Mouse (Mus musculus): Measurements from ENCODE around the gene Tcf23. TPM values are rescaled to one million over a fixed set of nuclear protein-coding genes. Genes with fewer than 3 reads are reported as not detected.

The Tcf23 gene
- total and polyA plus RNA-seq, 3 experiments: not detected

GRCm38 (mm10) chr5:30954065-30954464, 14.4 kb upstream of the Tcf23 start:
- Histone ChIP-seq H3K4me2 (ENCODE audit: insufficient read depth, low read depth, poor library complexity, severe bottlenecking) (no peak overlapping the region), H3K27ac (ENCODE audit: insufficient read depth, low read depth) (no peak overlapping the region), H3K36me3 (replicated peaks in 1 of 2; ENCODE audit: control insufficient read depth in 1 of 2, insufficient read depth in 1 of 2, low read length in 1 of 2) (peaks cover 53 to 65% of the 10 kb centered on the region in 2 experiments), H3K4me1 (ENCODE audit: control insufficient read depth in 1 of 2, insufficient read depth in 2 of 2) (peaks cover 10 to 37% of the 10 kb centered on the region in 2 experiments), H3K9ac (ENCODE audit: insufficient read depth, low read depth) (no peak overlapping the region), H3K9me3 (replicated peaks; ENCODE audit: low read length) (peaks cover 5% of the 10 kb centered on the region), H3K4me3 (replicated peaks in 1 of 3; ENCODE audit: low read depth in 2 of 3, low read length in 2 of 3, poor library complexity in 1 of 3) (no peak overlapping the region), H3K79me2 (replicated peaks; ENCODE audit: control insufficient read depth, extremely low read depth, insufficient read depth, poor library complexity, severe bottlenecking) (peaks cover 11% of the 10 kb centered on the region), H3K27me3 (replicated peaks) (peaks cover 5% of the 10 kb centered on the region)
- TF ChIP-seq SMC3 (IDR thresholded peaks at IDR 0.05; ENCODE audit: low read depth, low read length) (no peak), CHD1 (IDR thresholded peaks at IDR 0.05; ENCODE audit: low read depth, low read length) (no peak)
- dilution Hi-C loops (cut with MboI; ENCODE audit: extremely low pct_ligation_motif_present, extremely low pct_unique_long_range_greater_than_20kb, low sequenced_read_pairs): no loop called here
- DNase-seq (ENCODE audit: extremely low read depth): no peak
- in situ Hi-C loops (cut with MboI; ENCODE audit: low pct_ligation_motif_present, low pct_unique_long_range_greater_than_20kb, low sequenced_read_pairs): no loop called here

- no peak overlapping the region for H3K9ac ChIP-seq (ENCODE audit: insufficient read depth, low read depth)
- TF ChIP-seq MAFK (IDR thresholded peaks at IDR 0.05; ENCODE audit: insufficient replicate concordance, low read length) (no peak), KAT2A (IDR thresholded peaks at IDR 0.05; ENCODE audit: insufficient replicate concordance, low read length) (no peak), RCOR1 (conservative IDR thresholded peaks at IDR 0.05; ENCODE audit: low read depth, low read length) (no peak), POLR2A (IDR thresholded peaks at IDR 0.05; ENCODE audit: low read depth, low read length) (peak; percentile 28; the same call in 1 of the 2 replicates)
- H3K4me3 ChIP-seq (replicated peaks in 1 of 3; ENCODE audit: low read depth in 2 of 3, low read length in 2 of 3, poor library complexity in 1 of 3): no peak overlapping the region
- peaks cover 10 to 34% of the 10 kb centered on the region in 2 experiments for H3K4me1 ChIP-seq (ENCODE audit: control insufficient read depth in 1 of 2, insufficient read depth in 2 of 2)
- H3K27ac ChIP-seq (ENCODE audit: insufficient read depth, low read depth): no peak overlapping the region
- in situ Hi-C loops (cut with MboI; ENCODE audit: low pct_ligation_motif_present, low pct_unique_long_range_greater_than_20kb, low sequenced_read_pairs): no loop called here
- peaks cover under 1% of the 10 kb centered on the region for H3K27me3 ChIP-seq (replicated peaks)
- peaks cover 16% of the 10 kb centered on the region for H3K79me2 ChIP-seq (replicated peaks; ENCODE audit: control insufficient read depth, extremely low read depth, insufficient read depth, poor library complexity, severe bottlenecking)
- no peak overlapping the region for H3K4me2 ChIP-seq (ENCODE audit: insufficient read depth, low read depth, poor library complexity, severe bottlenecking)
- DNase-seq (ENCODE audit: extremely low read depth): no peak
- peaks cover 53 to 66% of the 10 kb centered on the region in 2 experiments for H3K36me3 ChIP-seq (replicated peaks in 1 of 2; ENCODE audit: control insufficient read depth in 1 of 2, insufficient read depth in 1 of 2, low read length in 1 of 2)
- H3K9me3 ChIP-seq (replicated peaks; ENCODE audit: low read length): peaks cover 5% of the 10 kb centered on the region
- dilution Hi-C loops (cut with MboI; ENCODE audit: extremely low pct_ligation_motif_present, extremely low pct_unique_long_range_greater_than_20kb, low sequenced_read_pairs): no loop called here
Observed at GRCm38 (mm10) chr5:30954556-30954955, 13.9 kb upstream of the Tcf23 start.

- DNase-seq (ENCODE audit: extremely low read depth): no peak
- H3K27ac ChIP-seq (ENCODE audit: insufficient read depth, low read depth): no peak overlapping the region
- peaks cover 10 to 33% of the 10 kb centered on the region in 2 experiments for H3K4me1 ChIP-seq (ENCODE audit: control insufficient read depth in 1 of 2, insufficient read depth in 2 of 2)
- H3K4me3 ChIP-seq (replicated peaks in 1 of 3; ENCODE audit: low read depth in 2 of 3, low read length in 2 of 3, poor library complexity in 1 of 3): no peak overlapping the region
- dilution Hi-C loops (cut with MboI; ENCODE audit: extremely low pct_ligation_motif_present, extremely low pct_unique_long_range_greater_than_20kb, low sequenced_read_pairs): no loop called here
- H3K36me3 ChIP-seq (replicated peaks in 1 of 2; ENCODE audit: control insufficient read depth in 1 of 2, insufficient read depth in 1 of 2, low read length in 1 of 2): peaks cover 53 to 66% of the 10 kb centered on the region in 2 experiments
- no peak overlapping the region for H3K4me2 ChIP-seq (ENCODE audit: insufficient read depth, low read depth, poor library complexity, severe bottlenecking)
- peaks cover 5% of the 10 kb centered on the region for H3K9me3 ChIP-seq (replicated peaks; ENCODE audit: low read length)
- H3K9ac ChIP-seq (ENCODE audit: insufficient read depth, low read depth): no peak overlapping the region
- H3K27me3 ChIP-seq (replicated peaks): no peaks in the 10 kb centered on the region
- peaks cover 18% of the 10 kb centered on the region for H3K79me2 ChIP-seq (replicated peaks; ENCODE audit: control insufficient read depth, extremely low read depth, insufficient read depth, poor library complexity, severe bottlenecking)
- TF ChIP-seq RAD21 (IDR thresholded peaks at IDR 0.05; ENCODE audit: low read depth, low read length) (no peak), NRF1 (IDR thresholded peaks at IDR 0.05; ENCODE audit: low read depth, low read length) (no peak), CTCF (conservative IDR thresholded peaks at IDR 0.05 in 1 of 2, IDR thresholded peaks at IDR 0.05 in 1 of 2; ENCODE audit: low read depth in 2 of 2, low read length in 2 of 2) (no peak), USF1 (IDR thresholded peaks at IDR 0.05; ENCODE audit: low read depth, low read length) (no peak), ZMIZ1 (IDR thresholded peaks at IDR 0.05; ENCODE audit: low read depth, low read length) (no peak), UBTF (IDR thresholded peaks at IDR 0.05; ENCODE audit: low read depth, low read length) (no peak)
- in situ Hi-C loops (cut with MboI; ENCODE audit: low pct_ligation_motif_present, low pct_unique_long_range_greater_than_20kb, low sequenced_read_pairs): no loop called here
Observed at GRCm38 (mm10) chr5:30955751-30956150, 12.7 kb upstream of the Tcf23 start.
